Mouse (Mus musculus) right cerebral cortex, postnatal 14 days (tissue): Measurements from ENCODE around the gene Pde4d.
A peak's percentile ranks its signal among the peaks of the same experiment; 100 is the strongest.

ENCODE experiments used
- DNase-seq: peaks from one replicate; pipeline ENCODE4 v3.0.0; 2022

The Pde4d gene

DNA sequence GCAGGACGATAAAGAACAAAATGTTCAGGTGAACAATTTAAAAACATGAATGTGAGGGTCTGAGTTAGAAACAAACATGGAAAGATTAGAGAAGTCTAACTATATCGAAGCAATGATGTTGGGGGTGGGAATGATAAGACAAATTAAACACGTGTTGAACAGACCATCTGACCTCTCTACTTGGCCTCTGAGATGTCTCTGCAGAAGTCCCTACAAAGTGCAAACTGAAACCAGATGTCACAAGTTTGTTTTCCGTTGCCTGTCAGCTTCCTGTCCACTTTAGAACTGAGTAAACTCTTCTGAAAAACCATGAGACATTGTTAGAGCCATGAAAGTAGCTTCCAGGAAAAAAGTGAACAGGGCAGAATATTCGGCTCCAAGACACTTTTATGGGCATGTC, 404.3 kb downstream of the Pde4d start:
- DNase-seq = no peak

DNA sequence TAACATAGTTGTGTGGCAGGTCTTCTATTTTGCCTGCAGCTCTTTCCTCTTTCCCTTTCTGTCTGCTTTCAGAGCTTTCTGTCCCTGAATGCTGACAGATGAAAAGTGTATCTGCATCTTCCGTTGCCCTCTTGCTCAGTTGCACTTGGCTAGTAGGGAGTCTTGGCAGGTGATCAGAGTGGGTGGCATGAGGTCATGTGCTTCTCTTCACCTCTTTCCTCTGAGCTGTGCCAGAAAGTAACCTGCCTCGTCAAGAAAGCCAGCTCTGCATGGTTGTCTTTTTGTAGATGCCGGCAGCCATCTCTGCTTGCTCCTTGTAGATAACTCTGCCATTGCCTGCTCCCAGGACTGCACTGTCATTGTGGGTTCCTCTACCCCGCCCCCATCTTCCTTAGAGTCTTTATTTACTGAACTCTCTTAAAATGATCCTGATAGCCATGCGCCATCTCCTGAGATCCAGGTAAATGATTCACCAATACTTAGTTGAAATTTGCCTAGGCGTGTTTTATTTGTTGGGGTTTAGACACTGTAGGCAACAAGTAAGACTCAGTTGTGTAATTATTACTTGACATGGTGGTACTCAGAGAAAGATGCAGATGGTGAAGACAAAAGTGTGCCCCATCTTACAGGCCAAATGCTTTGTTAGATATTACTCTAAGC, 407.2 kb downstream of the Pde4d start:
- no peak for DNase-seq

DNA sequence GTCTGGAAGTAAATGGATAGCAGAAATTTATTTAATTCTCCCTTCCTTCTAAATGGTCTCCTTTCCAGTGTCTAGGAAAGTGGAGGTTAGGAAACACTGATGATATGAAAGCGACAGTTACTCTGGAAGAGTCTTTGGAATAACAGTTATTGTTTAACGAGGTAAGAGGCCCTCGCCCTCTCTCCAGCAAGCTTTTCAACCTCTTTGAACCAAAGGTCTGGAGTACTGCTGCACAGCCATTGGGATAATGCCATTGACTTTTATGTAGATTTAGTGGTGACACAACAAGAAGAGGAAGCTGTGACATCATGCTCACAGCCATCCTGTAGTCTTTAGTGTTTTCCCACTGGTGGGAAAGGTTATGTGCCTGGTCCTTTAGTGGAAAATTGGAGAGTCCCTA, 409.6 kb downstream of the Pde4d start:
- no peak for DNase-seq

DNA sequence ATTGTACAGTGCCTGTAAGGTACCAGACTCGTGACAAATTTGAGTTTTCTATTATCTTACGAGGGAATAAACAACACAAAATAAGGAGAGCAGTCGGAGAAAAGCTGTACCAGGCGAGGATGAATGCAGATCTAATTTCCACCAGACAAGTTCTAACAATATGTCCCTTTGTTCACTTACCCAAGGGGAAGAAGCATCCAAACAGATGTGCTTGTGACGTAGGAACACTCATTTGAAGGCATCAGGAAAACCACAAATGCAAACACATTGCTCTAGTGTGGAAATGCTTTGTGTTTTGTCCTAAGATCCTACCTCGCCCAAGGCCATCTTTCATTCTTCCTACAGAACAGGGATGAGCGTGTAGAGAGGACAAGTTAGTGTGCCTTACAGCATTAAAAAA, 411.0 kb downstream of the Pde4d start:
- no peak for DNase-seq

DNA sequence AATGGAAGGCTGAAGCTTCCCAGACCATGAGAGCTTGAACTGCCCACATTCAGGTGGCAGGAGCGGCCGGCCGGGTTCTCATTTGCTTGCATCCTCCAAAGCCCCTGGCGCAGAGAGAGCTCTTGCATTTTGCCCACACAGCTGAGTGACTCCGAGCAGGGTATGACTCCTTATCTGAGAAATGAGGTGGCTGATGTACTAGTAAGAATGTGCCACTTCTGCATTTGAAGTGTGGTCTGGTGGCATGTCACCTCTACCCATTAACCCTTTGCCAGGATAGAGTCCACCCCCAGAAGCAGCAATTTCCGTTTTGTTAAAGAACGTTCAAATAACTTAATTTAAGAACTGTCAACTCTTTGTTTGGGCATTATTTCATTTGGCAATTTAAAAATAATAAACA, 412.0 kb downstream of the Pde4d start:
- no peak for DNase-seq

DNA sequence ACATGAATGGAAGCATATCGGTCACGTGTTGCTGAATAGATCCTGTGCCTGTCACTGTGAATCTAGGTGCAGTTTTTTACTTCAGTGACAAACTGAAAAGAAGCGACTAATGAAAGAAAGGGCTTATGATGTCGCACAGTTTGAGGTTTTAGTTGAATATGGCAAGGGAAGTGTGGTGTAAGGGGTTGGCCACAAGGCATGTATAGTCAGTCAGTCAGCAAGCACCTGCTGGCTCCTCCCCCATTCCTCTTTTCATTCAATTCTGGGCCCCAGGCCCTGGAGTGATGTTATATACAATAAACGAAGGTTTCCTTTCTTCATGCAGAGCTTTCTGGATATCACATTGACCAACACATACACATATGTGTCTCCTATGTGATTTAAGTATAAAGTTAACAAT, 412.4 kb downstream of the Pde4d start:
- DNase-seq = no peak

DNA sequence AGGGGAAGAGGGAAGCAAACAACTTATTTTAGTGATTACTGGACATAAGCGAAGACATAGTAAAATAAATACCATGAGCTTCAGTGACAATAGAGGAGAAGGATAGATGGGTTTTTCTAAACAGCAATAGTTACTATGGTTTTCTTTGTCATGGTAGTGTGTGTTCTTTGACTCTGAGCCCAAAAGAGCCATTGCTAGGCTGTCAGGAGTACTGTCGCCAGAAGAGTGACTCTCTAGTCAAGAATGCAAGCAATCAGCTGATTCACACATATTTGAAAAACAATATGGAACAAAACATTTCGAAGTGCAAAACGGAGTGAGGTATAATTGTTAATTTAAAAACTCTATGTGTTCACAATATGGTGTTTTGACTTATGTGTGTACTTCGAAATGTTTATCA, 450.4 kb downstream of the Pde4d start:
- DNase-seq = no peak

DNA sequence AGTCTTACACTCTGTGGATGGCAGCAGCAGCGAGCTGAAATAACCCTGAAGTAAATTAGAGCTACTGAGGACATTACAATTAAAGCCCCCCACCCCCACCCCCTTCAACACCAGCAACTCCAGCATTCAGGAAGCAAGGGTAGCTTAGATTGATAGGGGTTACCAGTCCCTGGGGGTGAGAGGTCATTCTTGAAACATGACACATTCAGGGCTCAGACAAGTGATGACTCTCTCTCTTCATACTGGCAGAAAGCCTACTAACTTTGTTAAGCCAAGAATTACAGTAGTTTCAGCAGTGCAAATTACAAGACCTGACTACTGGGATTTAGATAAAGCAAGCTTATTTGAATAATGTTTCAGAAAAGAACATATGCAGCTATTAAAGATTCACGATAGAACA, 455.4 kb downstream of the Pde4d start:
- DNase-seq = no peak

DNA sequence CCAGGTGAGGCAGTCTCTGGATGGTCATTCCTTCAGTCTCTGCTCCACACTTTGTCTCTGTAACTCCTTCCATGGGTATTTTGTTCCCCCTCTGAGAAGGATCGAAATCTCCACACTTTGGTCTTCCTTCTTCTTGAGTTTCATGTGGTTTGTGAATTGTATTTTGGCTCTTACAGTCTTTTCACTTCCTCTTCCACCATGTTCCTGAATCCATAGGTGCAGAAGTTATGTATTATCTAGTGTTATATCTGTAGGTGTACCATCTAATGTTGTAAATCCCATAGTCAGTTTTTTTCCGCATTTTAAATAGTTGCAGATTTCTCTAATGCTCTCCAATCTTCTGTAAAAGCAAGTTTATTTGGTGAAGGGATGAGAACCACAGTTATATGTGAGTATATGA, 459.4 kb downstream of the Pde4d start:
- DNase-seq = no peak

DNA sequence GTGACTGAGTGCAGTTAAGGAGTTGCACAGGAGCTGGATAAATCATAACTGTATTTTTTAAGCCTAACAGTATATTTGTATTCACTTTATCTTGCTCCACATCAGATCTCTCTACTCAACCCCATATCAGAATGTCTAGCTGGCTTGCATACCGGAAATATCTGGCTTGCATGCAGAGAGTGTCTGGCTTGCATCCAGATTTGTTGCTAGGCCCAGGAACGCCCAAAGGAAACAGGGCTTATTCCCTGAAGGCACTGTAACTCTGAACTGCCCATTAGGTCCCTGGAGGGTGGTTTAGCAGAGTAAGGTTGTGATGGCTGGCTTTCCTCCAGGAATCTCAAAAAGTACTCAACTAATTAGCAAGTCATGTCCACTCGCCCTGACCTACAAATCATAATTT, 464.9 kb downstream of the Pde4d start:
- no peak for DNase-seq

DNA sequence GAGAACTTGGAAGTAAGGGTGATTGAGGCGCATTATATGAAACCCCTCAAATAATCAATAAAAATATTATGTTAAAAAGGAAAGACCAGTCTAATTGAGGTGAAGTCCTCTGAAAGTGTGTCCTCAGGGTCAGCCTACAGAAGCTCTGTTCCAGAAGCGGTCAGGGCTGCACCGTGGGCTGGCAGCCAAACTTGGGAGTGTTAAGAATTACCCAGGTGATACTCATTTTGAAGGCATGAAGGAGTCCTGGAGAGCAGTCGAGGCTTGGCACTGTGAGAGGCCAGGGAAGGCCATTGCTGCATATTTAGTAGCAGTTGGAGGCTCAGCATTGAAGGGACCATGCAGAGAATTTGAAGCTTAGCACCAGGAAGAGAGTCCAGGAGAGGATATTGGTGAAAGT, 471.4 kb downstream of the Pde4d start:
- no peak for DNase-seq

DNA sequence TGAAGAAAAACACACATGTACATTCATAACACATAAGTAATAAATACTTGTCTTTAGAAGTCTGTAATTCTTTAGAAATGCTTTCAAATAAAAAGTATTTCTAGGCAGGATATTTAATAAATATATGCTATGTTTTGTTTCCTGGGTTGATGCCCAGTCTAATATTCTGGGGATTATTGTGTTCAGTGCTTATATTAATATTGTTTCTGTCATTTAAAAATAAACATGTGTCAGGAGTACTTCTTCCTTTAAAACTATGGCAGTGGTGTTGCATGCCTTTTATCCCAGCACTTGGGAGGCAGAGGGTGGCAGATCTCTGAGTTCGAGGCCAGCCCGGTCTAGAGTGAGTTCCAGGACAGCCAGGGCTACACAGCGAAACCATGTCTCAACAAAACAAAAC, 485.1 kb downstream of the Pde4d start:
- no peak for DNase-seq

DNA sequence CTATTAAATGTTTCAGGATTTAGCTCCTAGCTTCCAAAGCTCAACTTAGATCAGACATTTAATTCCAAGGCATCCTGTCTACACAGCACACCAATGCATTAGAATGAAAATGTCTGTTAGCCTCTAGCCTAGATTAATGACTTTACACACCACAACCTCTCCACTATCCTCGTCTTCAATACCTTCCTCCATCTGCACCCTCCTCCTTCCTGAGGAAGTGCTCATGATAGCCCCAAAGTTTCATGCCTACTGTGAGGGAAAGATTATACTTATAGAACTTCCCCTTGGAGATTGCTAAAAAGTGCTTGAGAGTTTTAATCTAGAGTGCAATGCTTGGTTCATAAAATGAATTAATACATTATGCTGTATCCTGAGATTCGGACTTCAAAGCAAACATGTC, 487.5 kb downstream of the Pde4d start:
- no peak for DNase-seq

DNA sequence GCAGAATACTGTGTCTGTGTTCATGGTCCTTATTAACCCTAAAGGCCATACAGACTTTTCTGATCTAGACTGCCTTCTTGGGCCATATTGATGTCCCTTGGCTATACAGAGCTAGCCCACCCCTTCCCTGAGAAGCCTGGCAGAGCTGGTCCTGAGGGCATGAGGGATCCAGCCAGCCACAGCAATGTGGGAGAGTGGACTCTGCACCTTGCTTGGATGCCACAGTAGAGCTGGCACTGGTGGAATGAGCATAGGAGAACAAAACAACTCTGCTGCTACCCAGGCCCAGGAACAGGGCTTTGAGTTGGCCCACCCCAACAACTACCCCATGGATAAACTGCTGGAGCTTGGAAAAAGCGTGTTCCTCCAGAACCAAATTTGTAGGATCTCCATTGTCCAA, 503.2 kb downstream of the Pde4d start:
- no peak for DNase-seq

DNA sequence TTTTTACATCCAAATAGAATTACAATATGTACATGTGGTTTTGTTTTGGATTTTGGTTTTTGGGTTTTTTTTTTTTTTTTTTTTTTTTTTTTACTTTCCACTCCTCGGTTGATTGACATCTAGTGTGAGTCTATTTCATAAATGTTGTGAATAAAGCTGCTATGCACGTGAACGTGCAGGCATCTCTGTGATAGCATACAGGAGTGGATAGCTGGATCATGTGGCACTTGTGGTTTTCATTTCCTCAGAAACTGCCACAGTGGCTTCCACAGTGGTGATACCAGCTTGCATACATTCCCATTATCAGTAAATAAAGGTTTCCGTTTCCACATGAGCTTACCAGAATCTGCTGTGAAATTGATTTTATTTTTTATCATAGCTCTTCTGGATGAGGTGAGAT, 506.3 kb downstream of the Pde4d start:
- no peak for DNase-seq

DNA sequence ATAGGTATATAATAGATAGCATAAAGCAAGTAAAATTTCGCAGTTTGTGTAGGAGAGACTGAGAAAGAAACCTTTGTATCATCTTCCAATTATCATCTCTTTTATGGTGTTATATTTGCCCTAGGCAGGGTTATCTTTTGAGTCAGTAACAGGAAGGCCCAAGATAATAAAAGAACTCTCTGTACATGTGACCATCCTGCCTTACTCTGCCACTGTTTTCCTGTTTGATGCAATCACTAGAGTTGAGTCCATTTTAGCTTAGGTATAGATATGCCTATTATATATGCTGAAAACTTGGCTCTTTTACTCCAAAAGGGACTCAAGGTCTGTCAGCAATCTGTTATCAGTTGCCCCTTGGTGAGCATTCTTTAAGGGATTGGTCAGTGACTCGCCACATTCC, 514.3 kb downstream of the Pde4d start:
- DNase-seq = no peak

DNA sequence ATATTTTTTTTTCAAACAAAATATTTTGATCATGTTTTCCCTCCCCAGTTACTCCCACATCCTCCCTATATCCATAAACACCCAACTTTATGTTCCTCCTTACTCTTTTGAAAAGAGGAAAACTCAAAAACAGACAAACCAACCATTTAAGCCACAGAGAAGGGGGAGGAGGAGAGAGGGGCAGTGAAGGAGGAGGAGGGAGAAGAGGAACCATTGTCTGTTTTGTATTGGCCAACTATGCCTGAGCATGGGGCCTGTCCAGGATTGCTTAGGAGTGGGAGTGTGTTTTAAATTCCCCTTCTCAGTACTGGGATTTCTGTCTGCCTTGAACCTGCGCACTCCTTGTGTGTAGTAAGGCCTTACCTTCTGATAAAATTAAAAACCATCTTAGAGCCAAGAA, 531.4 kb downstream of the Pde4d start:
- DNase-seq = no peak

DNA sequence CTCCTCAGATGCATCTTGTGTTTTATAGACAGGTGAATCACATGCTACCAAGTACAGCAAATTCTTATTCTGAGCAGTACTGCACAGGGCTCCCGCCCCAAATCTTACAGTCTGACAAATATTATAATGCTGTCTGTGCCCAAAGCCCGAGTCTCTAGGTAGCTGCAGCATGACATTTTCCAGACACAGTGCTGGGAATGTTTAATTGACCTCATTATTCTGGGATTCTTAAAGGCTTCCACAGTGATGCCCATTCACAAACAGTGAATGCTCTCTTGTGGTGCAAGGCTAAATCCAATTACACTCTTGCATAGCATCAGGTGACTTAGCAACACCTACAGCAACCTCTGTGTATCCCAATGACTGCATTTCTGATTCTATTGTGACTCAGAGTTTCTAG, 549.0 kb downstream of the Pde4d start:
- DNase-seq = no peak

DNA sequence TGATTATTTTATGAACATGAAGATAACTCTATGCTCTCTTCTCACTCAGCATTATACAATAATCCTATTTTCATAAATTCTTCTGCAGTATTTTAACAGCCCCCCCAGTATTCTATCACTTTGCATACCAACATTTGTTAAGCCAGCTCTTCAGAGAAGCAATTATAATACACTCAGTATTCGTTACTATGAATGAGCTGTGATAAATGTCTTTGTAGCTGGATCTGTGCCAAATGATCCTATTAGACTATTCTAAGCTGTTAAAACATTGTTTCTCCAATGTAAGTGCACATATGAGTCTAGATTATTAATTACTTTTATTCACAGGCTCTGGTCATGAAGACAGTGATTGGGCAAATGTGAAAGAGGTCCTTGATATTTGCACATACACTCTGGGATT, 575.0 kb downstream of the Pde4d start:
- no peak for DNase-seq

DNA sequence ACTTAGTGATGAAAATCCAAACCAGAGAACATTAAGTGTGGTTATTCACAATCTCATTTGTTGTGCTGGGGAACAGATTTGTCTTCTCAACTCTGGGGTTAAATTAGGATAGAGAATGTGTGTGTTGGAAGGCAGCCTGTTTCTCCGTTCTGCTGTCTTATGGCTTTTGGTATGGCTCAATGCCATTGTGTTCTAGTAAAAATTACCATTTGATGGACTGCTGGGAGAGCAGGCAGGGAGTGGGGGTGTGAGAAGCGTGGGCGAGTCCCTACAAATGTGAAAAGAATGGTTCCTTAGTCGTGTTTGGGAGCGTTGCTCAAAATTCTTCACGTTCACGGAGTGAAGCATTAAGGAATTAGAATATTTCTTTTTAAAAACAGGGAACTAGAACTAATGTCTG, 597.4 kb downstream of the Pde4d start:
- DNase-seq = peak; percentile 39

DNA sequence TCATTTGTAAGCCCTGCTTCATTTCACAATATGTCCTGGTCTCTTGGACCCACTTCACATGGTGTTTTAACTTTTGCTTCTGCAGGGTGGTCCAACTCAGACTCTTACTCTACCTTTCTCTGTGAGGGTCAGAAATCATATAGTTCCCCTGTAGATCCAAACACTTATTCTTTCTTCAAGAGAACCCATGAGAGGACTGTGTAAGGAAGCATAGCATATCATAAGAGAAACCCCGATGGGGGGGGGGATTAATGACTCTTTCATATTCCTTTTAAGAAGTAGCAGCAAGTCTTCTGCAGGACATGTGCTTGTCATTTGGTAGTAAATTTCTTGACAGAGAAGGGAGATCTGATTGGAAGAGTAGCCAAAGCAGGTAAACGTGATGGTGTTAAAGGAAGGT, 603.1 kb downstream of the Pde4d start:
- DNase-seq = no peak

DNA sequence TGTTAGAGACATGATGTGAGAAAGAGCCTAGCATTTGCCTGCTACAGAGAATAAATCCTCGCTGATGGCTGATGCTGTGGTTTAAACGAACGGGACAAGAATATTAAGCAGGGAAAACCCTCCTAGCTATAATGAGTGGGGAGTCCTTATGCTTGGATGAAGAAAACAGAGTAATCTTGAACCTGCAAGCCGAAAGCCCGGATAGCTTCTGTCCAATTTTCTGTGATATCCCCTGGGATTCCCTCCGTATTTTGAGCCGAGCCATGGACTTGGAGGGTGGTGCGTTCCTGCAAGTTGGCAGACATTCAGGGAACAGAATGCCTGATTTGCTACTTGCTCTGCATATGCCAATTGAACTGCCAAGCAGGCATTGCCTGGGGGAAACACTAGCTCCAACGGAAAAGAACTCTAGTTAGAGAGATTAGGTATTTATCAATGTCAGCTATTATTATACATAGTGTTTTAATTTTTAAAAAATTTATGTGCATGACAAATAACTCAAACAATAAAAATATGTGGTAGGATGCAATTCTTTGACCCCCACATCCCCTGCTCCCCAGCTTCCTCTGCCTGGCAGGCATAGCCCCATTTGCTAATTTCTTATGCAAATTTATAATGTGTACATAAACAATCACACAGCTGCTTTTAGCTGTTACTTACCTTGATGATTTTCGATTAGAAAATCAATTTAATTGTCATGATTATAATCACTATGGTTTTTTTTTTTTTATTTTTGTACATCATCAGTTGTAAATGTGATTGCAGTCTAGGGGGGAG, 603.7 kb downstream of the Pde4d start:
- DNase-seq = peak; percentile 31

DNA sequence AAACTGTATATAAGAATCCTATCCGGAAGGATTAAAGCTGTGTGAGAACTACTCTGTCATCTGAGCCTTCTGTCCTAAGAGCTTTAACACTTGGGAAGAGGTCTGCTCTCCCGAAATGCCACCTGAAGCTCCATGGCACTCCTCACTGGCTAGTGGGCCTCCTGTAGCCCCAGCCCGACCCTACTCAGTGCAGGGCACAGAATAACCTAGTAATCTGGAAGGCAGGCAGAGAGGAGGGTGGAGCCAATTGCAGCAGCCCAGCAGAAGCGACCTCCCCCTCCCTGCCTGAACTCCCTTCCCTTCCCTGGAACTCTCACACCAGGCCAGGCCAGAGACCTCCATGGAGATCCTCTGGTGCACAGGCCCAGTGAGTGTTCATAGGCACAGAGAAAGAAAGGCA, 608.3 kb downstream of the Pde4d start:
- DNase-seq = no peak

DNA sequence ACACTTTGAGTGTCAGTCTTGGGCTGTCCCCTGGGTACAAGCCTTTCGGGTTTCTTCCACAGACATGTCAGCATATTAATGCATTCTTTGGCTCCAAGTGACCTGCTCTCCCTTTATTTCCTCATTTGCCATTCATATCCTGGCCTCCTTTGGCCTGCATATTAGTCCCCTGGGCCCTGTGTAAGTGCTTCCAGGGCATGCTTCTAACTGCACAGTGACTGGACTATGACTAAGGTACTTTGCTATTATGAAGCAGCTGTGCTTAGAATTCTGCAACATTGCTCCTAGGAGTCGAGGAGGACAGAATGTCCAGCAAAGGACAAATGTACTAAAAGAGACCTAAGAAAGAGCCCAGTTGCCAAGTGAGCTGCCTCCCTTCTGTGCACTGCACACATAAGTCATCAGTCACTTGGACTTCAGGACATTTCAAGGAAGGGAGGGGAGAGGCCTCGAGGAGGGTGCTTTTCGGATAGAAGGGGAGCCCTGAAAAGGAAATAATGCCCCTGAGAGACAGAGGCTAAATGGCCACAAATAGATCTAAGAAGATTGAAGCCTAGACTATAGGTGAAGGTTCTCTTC, 616.9 kb downstream of the Pde4d start:
- DNase-seq = no peak
